Mouse (Mus musculus) forebrain, embryonic 14.5 days (tissue): ENCODE data around the gene Ddi1. TPM values are rescaled to one million over a fixed set of nuclear protein-coding genes. Genes with fewer than 3 reads are reported as not detected.

ENCODE experiments used
- ATAC-seq: fragments of 200-750 bp; cut with Nextera tagmentation; 2 replicates; pipeline ENCODE4 v1.8.0; 2017; ENCODE audit warnings: mild to moderate bottlenecking, moderate library complexity
- DNase-seq: peaks from one replicate; pipeline ENCODE4 v3.0.0-alpha.2; 2015; ENCODE audit warnings: low spot score
- H3K27ac ChIP-seq: fragments of 300-500 bp; sonication (generic); 2 replicates; pipeline ENCODE4 v1.5.1; 2014; ENCODE audit warnings: low read depth, mild to moderate bottlenecking, control low read depth, low read length, moderate library complexity
- H3K27me3 ChIP-seq: fragments of 300-500 bp; sonication (generic); replicated peaks from 2 replicates; pipeline ENCODE4 v1.6.1; 2014; ENCODE audit warnings: low read length, control low read depth, mixed read lengths; ENCODE audit not compliant: control insufficient read depth, insufficient read depth
- H3K36me3 ChIP-seq: fragments of 300-500 bp; sonication (generic); 2 replicates; pipeline ENCODE4 v1.6.1; 2014; ENCODE audit warnings: low read length, control low read depth; ENCODE audit not compliant: control insufficient read depth, insufficient read depth
- H3K4me1 ChIP-seq: fragments of 300-500 bp; sonication (generic); 2 replicates; pipeline ENCODE4 v1.6.1; 2014; ENCODE audit warnings: antibody characterized with exemption, low read length, control low read depth; ENCODE audit not compliant: control insufficient read depth, insufficient read depth
- H3K4me2 ChIP-seq: fragments of 300-500 bp; sonication (generic); 2 replicates; pipeline ENCODE4 v1.6.1; 2014; ENCODE audit warnings: mild to moderate bottlenecking, control low read depth, low read length
- H3K4me3 ChIP-seq: fragments of 300-500 bp; sonication (generic); 2 replicates; pipeline ENCODE4 v1.5.1; 2014; ENCODE audit warnings: low read depth, low read length, control low read depth
- H3K9ac ChIP-seq: fragments of 300-500 bp; sonication (generic); 2 replicates; pipeline ENCODE4 v1.6.1; 2014; ENCODE audit warnings: mild to moderate bottlenecking, low read length, control low read depth, moderate library complexity
- H3K9me3 ChIP-seq: fragments of 300-500 bp; sonication (generic); replicated peaks from 2 replicates; pipeline ENCODE4 v1.6.1; 2016; ENCODE audit warnings: low read length, control low read depth, mixed read lengths; ENCODE audit not compliant: control insufficient read depth
- WGBS: fragments of 180-500 bp; shearing (Covaris S2); extraction: QIAGEN DNeasy Blood & Tissue Kit; methylation state at CpG from one replicate; pipeline ENCODE4 v1.1.7; 2014; 5-methylcytosine and 5-hydroxymethylcytosine counted together
- polyA plus RNA-seq: library from polyadenylated mRNA; unstranded; fragments of >200 nt; fragmentation: Nextera tagmentation; extraction: Ambion mirVana; gene quantifications from 2 replicates; pipeline ENCODE4 v1.2.1, GENCODE M21; 2014

The Ddi1 gene
- polyA plus RNA-seq, result not detected in 2 replicates

DNA sequence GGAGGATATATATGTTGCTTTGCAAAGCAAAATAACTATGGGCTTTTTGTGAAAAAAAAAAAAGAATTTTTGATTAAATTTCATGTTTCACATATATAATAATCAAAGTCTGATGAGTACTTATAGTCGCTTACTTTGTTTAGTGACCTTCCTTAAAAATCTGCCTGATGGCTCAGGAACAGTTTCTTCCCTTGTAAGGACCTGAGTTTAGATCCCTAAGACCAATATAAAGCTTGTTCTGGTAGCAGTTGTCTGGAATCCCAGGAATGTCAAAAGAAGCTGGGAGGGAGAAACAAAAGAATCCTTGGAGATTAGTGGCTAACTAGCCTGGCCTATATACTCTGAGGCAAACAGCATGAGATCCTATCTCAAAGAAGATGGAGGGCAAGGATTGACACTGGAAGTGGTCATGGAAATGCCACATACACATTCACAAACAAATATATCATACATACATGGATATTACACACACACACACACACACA lies at the start of gene Ddi1:
TSS of gene Ddi1 (minus strand) at position 51 of the 485 bp plus-strand sequence.
- Histone ChIP-seq H3K27me3 (no peaks in the 10 kb centered on the region), H3K9ac (no peak within 1 kb of the TSS), H3K9me3 (no peaks in the 10 kb centered on the region), H3K36me3 (no peaks in the 10 kb centered on the region), H3K4me3 (no peak within 1 kb of the TSS), H3K4me1 (no peaks in the 10 kb centered on the region), H3K27ac (no peak within 1 kb of the TSS), H3K4me2 (no peak within 1 kb of the TSS)
- WGBS, result 57% methylated on average over 1 of the region's 1 CpGs
- ATAC-seq (no peak), DNase-seq (no peak)

DNA sequence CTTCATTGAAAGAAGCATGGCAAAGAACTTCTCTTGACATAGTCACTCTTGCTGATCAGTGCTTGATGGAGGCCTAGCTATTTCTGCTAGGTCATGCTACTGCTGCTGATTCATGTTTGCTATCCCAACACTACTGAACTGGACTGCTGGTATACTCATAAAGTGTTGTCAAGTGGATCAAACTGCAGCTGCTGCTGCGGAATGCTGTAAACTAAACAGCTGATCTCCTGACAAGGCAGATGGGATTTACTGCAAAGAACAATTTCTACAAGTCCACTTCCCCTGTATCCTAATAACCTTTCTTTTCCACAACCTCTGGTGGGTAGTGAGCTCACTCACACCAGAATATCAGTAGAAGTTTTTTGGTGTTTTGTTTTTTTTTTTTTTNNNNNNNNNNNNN lies 47.5 kb upstream of the Ddi1 start:
- H3K27me3 ChIP-seq, result no peaks in the 10 kb centered on the region
- no peak overlapping the region for H3K27ac ChIP-seq
- H3K4me3 ChIP-seq, result no peak overlapping the region
- WGBS, result 88% methylated on average over 1 of the region's 1 CpGs
- no peaks in the 10 kb centered on the region for H3K36me3 ChIP-seq
- ATAC-seq (no peak), DNase-seq (no peak)
- no peak overlapping the region for H3K9ac ChIP-seq
- no peaks in the 10 kb centered on the region for H3K9me3 ChIP-seq
- H3K4me1 ChIP-seq, result no peaks in the 10 kb centered on the region
- no peak overlapping the region for H3K4me2 ChIP-seq

- Histone ChIP-seq H3K4me1 (no peaks in the 10 kb centered on the region), H3K36me3 (no peaks in the 10 kb centered on the region), H3K9me3 (no peaks in the 10 kb centered on the region), H3K27me3 (no peaks in the 10 kb centered on the region), H3K9ac (no peak overlapping the region), H3K4me3 (no peak overlapping the region), H3K4me2 (no peak overlapping the region), H3K27ac (no peak overlapping the region)
- DNase-seq (no peak), ATAC-seq (no peak)
- WGBS, result 97% methylated on average over 3 of the region's 3 CpGs
Observed at GRCm38 (mm10) chr9:6305847-6306246, 36.2 kb upstream of the Ddi1 start.

GRCm38 (mm10) chr9:6304590-6304989 lies 34.9 kb upstream of the Ddi1 start:
- WGBS, result 89% methylated on average over 3 of the region's 3 CpGs
- DNase-seq (no peak), ATAC-seq (no peak)
- H3K27ac ChIP-seq, result no peak overlapping the region
- H3K4me3 ChIP-seq, result no peak overlapping the region
- no peaks in the 10 kb centered on the region for H3K27me3 ChIP-seq
- H3K9ac ChIP-seq, result no peak overlapping the region
- H3K4me1 ChIP-seq, result no peaks in the 10 kb centered on the region
- H3K4me2 ChIP-seq, result no peak overlapping the region
- no peaks in the 10 kb centered on the region for H3K9me3 ChIP-seq
- H3K36me3 ChIP-seq, result no peaks in the 10 kb centered on the region

DNA sequence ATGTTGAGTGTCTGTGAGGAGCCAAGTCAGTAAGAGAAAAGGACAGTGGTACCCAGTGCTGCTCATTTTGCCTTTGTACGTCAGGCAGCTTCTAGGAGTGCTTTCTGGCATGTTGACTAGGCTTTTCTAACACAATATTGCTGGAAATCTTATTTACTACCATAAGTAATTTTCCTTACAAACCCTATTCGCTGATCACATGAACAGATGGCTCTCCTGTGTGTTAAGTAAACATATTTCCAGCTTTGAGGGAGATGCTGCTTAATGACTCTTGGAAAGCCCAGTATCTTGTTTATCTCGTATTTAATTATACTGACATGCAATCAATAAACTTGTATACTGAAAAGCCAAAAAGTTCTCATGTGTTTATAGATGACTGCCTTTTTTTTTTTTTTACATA lies 32.4 kb upstream of the Ddi1 start:
- 77% methylated on average over 3 of the region's 3 CpGs for WGBS
- DNase-seq (peak; percentile 50), ATAC-seq (no peak)
- Histone ChIP-seq H3K9ac (no peak overlapping the region), H3K4me2 (no peak overlapping the region), H3K4me3 (no peak overlapping the region), H3K27ac (no peak overlapping the region), H3K27me3 (no peaks in the 10 kb centered on the region), H3K36me3 (no peaks in the 10 kb centered on the region), H3K9me3 (no peaks in the 10 kb centered on the region), H3K4me1 (no peaks in the 10 kb centered on the region)

DNA sequence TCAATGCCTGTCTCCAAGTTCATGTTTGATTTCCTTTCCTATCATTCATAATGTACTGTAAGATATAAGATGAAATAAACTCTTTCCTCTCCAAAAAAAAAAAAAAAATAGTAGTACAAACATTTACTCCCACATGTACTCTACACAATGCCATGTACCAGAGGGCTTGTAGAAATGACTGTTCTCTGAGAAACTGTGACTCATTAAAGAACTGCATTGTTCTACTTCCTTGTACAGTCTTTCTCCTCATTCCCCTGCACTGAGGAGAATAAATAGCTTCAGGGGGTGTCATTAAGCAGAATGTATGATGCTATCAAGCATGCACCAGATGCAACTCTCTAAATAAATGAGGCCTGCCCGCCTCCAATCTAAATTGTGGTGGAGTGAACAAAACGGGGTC lies 28.9 kb upstream of the Ddi1 start:
- no peak for DNase-seq
- no peaks in the 10 kb centered on the region for H3K36me3 ChIP-seq
- H3K4me3 ChIP-seq, result no peak overlapping the region
- no peak overlapping the region for H3K9ac ChIP-seq
- ATAC-seq, result no peak
- no peaks in the 10 kb centered on the region for H3K27me3 ChIP-seq
- 46% methylated on average over 2 of the region's 2 CpGs for WGBS
- H3K9me3 ChIP-seq, result no peaks in the 10 kb centered on the region
- H3K4me2 ChIP-seq, result no peak overlapping the region
- H3K27ac ChIP-seq, result no peak overlapping the region
- no peaks in the 10 kb centered on the region for H3K4me1 ChIP-seq

GRCm38 (mm10) chr9:6289211-6289696 lies 19.6 kb upstream of the Ddi1 start:
- ATAC-seq, result 0 out of 2 replicates have a peak, but pooled peaks have one; percentile 40
- DNase-seq, result no peak

GRCm38 (mm10) chr9:6286770-6287169 lies 17.1 kb upstream of the Ddi1 start:
- no peak overlapping the region for H3K4me2 ChIP-seq
- H3K4me3 ChIP-seq, result no peak overlapping the region
- no peaks in the 10 kb centered on the region for H3K36me3 ChIP-seq
- H3K27ac ChIP-seq, result no peak overlapping the region
- ATAC-seq (peak; percentile 50), DNase-seq (peak; percentile 2)
- no peaks in the 10 kb centered on the region for H3K9me3 ChIP-seq
- H3K4me1 ChIP-seq, result no peaks in the 10 kb centered on the region
- no peaks in the 10 kb centered on the region for H3K27me3 ChIP-seq
- WGBS, result 7% methylated on average over 1 of the region's 1 CpGs
- no peak overlapping the region for H3K9ac ChIP-seq

More at GRCm38 (mm10) chr9:6289211-6289696, 19.6 kb upstream of the Ddi1 start:
- Histone ChIP-seq H3K4me2 (no peak overlapping the region), H3K27me3 (no peaks in the 10 kb centered on the region), H3K4me3 (no peak overlapping the region), H3K36me3 (no peaks in the 10 kb centered on the region), H3K27ac (no peak overlapping the region), H3K4me1 (no peaks in the 10 kb centered on the region), H3K9me3 (no peaks in the 10 kb centered on the region), H3K9ac (no peak overlapping the region)
- 4% methylated on average over 2 of the region's 2 CpGs for WGBS

DNA sequence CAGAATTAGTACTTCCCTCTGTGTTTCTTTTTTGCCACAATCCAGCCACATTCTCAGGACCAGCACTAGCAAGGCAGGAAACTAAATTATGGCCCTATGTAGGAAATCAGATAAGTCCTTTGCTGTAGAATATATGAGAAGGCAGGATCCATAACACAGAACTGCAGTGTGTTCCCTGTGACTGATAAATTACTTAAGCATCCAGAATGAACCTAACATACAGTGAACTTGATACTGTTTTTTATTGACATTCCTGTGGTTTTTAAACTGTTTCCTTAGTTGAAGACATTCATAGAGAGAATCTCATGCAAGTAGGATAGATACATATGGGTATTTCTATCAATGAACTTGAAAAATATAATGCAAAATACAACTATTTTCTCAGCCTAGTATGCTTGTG lies 7.9 kb upstream of the Ddi1 start:
- no peaks in the 10 kb centered on the region for H3K36me3 ChIP-seq
- no peak overlapping the region for H3K9ac ChIP-seq
- no peaks in the 10 kb centered on the region for H3K4me1 ChIP-seq
- no peaks in the 10 kb centered on the region for H3K27me3 ChIP-seq
- H3K27ac ChIP-seq, result no peak overlapping the region
- no peak overlapping the region for H3K4me2 ChIP-seq
- DNase-seq, result no peak
- ATAC-seq, result no peak
- no peaks in the 10 kb centered on the region for H3K9me3 ChIP-seq
- H3K4me3 ChIP-seq, result no peak overlapping the region
